In the genomic region with DNA sequence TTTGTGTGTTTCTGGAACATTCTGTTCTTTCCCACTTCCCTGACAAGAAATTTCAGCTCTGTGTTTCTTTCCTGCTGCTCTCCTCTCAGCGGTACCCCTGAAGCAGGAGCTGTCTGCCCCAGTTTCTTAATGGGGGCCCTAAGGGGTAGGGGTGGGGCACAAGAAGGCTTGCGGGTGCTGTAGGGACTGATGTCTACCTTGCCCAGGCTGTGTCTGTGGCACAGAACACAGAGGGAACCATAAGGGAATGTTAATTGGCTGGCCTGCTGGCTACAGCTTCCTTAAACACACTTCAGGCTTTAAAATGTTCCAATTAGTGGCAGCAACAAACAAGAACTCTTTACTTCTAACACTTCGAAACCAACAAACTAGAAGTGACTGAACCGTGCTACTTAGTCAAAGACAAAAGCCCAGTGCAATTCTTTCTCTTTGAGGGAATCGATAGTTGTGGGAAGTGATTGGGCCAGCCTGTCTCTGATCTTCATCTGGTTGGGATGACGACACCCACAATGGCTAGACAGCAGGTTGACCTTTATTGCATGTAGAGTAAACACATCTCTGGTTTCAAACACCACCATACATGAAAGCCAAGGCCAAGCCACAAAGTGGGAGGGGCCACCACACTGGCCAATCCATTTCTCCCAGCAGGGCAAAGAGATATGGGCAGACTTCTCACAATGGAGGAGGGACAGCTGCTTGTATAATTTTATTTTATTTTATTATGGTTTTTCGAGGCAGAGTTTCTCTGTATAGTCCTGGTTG, we compare ENCODE assay signal across 22 mouse cellular contexts. TPM values are rescaled to one million over a fixed set of nuclear protein-coding genes. Genes with fewer than 3 reads are reported as not detected.
DNase-seq lines count a peak whose midpoint lies in the region; ATAC-seq lines count a peak whose summit lies in the region.
"Had no signal": no experiment of that assay in that cellular context is flagged by ENCODE, and none has a peak within 500 bp of the region (broad histone marks: within the 10 kb centered on the region; RNA-seq: fewer than 3 reads in every experiment).

No protein-coding gene starts in this region.

- no peak overlapping the region for H3K4me2 ChIP-seq in liver, embryonic 16.5 days (ENCODE audit: low read depth, low read length)
- H3K4me2 ChIP-seq: embryonic facial prominence, embryonic 12.5 days; heart, embryonic 13.5 days; neural tube, embryonic 13.5 days had no signal

- peak; percentile 11 to 29 for DNase-seq in lung, adult 18-20 months
- DNase-seq in lung, postnatal 4 days = no peak
- no peak for DNase-seq in forebrain, embryonic 10.5 days (ENCODE audit: extremely low spot score, low spot score)
- no peak for DNase-seq in limb, embryonic 10.5 days (ENCODE audit: low spot score)
- no peak for DNase-seq in cerebellum, postnatal 36 days
- DNase-seq in cerebellum, adult 9-10 months = no peak
- DNase-seq in embryo, embryonic 11 days = no peak
- DNase-seq: B cell, adult 2 months; cerebellum, postnatal 14 days; heart, postnatal 36 days; kidney, adult 2 months; kidney, postnatal 14 days; layer of hippocampus, adult 9-11 months; lung, postnatal 14 days; right cerebral cortex, postnatal 25 days; thymus, postnatal 4 days had no signal

- WGBS in forebrain, embryonic 10.5 days = 64% methylated on average over 7 of the region's 7 CpGs
- WGBS in limb, embryonic 10.5 days = 62% methylated on average over 7 of the region's 7 CpGs
- 54% methylated on average over 7 of the region's 7 CpGs for WGBS in liver, embryonic 16.5 days (ENCODE audit: insufficient replicate concordance)

- H3K27me3 ChIP-seq in forebrain, embryonic 10.5 days (ENCODE audit: poor library complexity, severe bottlenecking) = peaks cover 60% of the 10 kb centered on the region
- H3K27me3 ChIP-seq in limb, embryonic 10.5 days (ENCODE audit: low read depth, poor library complexity, severe bottlenecking) = no peaks in the 10 kb centered on the region
- no peaks in the 10 kb centered on the region for H3K27me3 ChIP-seq in liver, embryonic 16.5 days (ENCODE audit: control insufficient read depth, insufficient read depth, low read depth, low read length)
- H3K27me3 ChIP-seq: embryonic facial prominence, embryonic 12.5 days; neural tube, embryonic 13.5 days had no signal

- H3K27ac ChIP-seq in forebrain, embryonic 10.5 days = peak overlapping the region; percentile 49; the same call in 1 of the 2 replicates
- peak overlapping the region; percentile 58; the same call in 1 of the 2 replicates for H3K27ac ChIP-seq in limb, embryonic 10.5 days
- peak overlapping the region; percentile 19; the same call in 1 of the 2 replicates for H3K27ac ChIP-seq in liver, embryonic 16.5 days (ENCODE audit: low read length)
- H3K27ac ChIP-seq: embryonic facial prominence, embryonic 12.5 days; heart, embryonic 13.5 days; neural tube, embryonic 13.5 days had no signal

- no peaks in the 10 kb centered on the region for H3K9me3 ChIP-seq in forebrain, embryonic 10.5 days
- H3K9me3 ChIP-seq in limb, embryonic 10.5 days (replicated peaks) = no peaks in the 10 kb centered on the region
- no peaks in the 10 kb centered on the region for H3K9me3 ChIP-seq in liver, embryonic 16.5 days (replicated peaks; ENCODE audit: control insufficient read depth, low read length)
- H3K9me3 ChIP-seq: embryonic facial prominence, embryonic 12.5 days; heart, embryonic 13.5 days; neural tube, embryonic 13.5 days had no signal

- no peak overlapping the region for H3K4me3 ChIP-seq in forebrain, embryonic 10.5 days
- no peak overlapping the region for H3K4me3 ChIP-seq in limb, embryonic 10.5 days
- no peak overlapping the region for H3K4me3 ChIP-seq in liver, embryonic 16.5 days (ENCODE audit: low read depth, low read length)
- H3K4me3 ChIP-seq: embryonic facial prominence, embryonic 12.5 days; heart, embryonic 13.5 days; neural tube, embryonic 13.5 days had no signal

- no peaks in the 10 kb centered on the region for H3K36me3 ChIP-seq in forebrain, embryonic 10.5 days (replicated peaks)
- no peaks in the 10 kb centered on the region for H3K36me3 ChIP-seq in limb, embryonic 10.5 days
- H3K36me3 ChIP-seq in liver, embryonic 16.5 days (ENCODE audit: control insufficient read depth, insufficient read depth) = no peaks in the 10 kb centered on the region
- H3K36me3 ChIP-seq: embryonic facial prominence, embryonic 12.5 days; heart, embryonic 13.5 days; neural tube, embryonic 13.5 days had no signal

- ATAC-seq in liver, embryonic 16.5 days (ENCODE audit: low read depth) = peak; percentile 88
- ATAC-seq: activated CD4-positive, CD25-positive, alpha-beta regulatory T cell, adult 4 months; Patski had no signal

- H3K9ac ChIP-seq in liver, embryonic 16.5 days (ENCODE audit: low read depth, low read length) = no peak overlapping the region
- H3K9ac ChIP-seq: embryonic facial prominence, embryonic 12.5 days; heart, embryonic 13.5 days; neural tube, embryonic 13.5 days had no signal

- H3K4me1 ChIP-seq in forebrain, embryonic 10.5 days = peaks cover 47% of the 10 kb centered on the region
- peaks cover 15% of the 10 kb centered on the region; the same call in 1 of the 2 replicates for H3K4me1 ChIP-seq in limb, embryonic 10.5 days
- H3K4me1 ChIP-seq in liver, embryonic 16.5 days (ENCODE audit: control insufficient read depth, low read depth, low read length) = no peaks in the 10 kb centered on the region; the same call in 1 of the 2 replicates

RNA-seq across cellular contexts. Expression of gene Tmem150c, which starts 39.7 kb away (rescaled TPM):
- polyA plus RNA-seq in forebrain, embryonic 10.5 days (2016; fragmentation: Nextera tagmentation; extraction: Ambion mirVana) = 2.2 and 2.3 TPM in 2 replicates
- 0.60 and 0.66 TPM in 2 replicates for polyA plus RNA-seq in limb, embryonic 10.5 days (2016; fragmentation: Nextera tagmentation; extraction: Ambion mirVana)
- polyA plus RNA-seq in liver, embryonic 16.5 days (2015; fragmentation: Nextera tagmentation; extraction: Ambion mirVana) = 0.43 and 0.67 TPM in 2 replicates
- polyA plus RNA-seq: activated CD4-positive, CD25-positive, alpha-beta regulatory T cell, adult 4 months; Patski had no signal

Comparison
In these comparisons a context has a peak if more than half of its experiments do, and no peak if none do; other contexts are left out.
1. DNase-seq: peak in lung, adult 18-20 months (2 of 2); none in lung, postnatal 4 days (0 of 2), forebrain, embryonic 10.5 days (single experiment), limb, embryonic 10.5 days (single experiment), cerebellum, postnatal 36 days (0 of 2), cerebellum, adult 9-10 months (single experiment) and embryo, embryonic 11 days (single experiment).
2. Peak in every context shown above with its lines, with median percentiles within 50 percentile points of each other: H3K27ac ChIP-seq.